Mouse (Mus musculus): ENCODE measurements around the gene Disc1. TPM values are rescaled to one million over a fixed set of nuclear protein-coding genes. Genes with fewer than 3 reads are reported as not detected.

The Disc1 gene
- polyA plus RNA-seq, 1 experiment = 0.28 TPM

GRCm38 (mm10) chr8:125066913-125067595, 13.1 kb downstream of the Disc1 start:
- Histone ChIP-seq H3K4me1 (ENCODE audit: control insufficient read depth, insufficient read depth, insufficient read length, low read length) (peaks cover 7% of the 10 kb centered on the region; the same call in 1 of the 2 replicates), H3K27me3 (ENCODE audit: control insufficient read depth, insufficient read depth, low read length) (no peaks in the 10 kb centered on the region), H3K36me3 (ENCODE audit: control insufficient read depth, insufficient read depth, low read length) (no peaks in the 10 kb centered on the region), H3K27ac (ENCODE audit: insufficient read depth, low read depth, low read length) (peak overlapping the region; percentile 77), H3K4me3 (ENCODE audit: low read depth, low read length) (peak overlapping the region; percentile 28)
- TF ChIP-seq CTCF (IDR thresholded peaks at IDR 0.05; ENCODE audit: extremely low read depth, insufficient read length, insufficient replicate concordance, low read depth, low read length) (peak; percentile 50; the same call in 1 of the 2 replicates), POLR2A (IDR thresholded peaks at IDR 0.05; ENCODE audit: low read depth, low read length) (no peak)
- 23% methylated on average over 12 of the region's 12 CpGs for WGBS

- H3K27ac ChIP-seq (ENCODE audit: insufficient read depth, low read depth, low read length) = peak overlapping the region; percentile 77
- TF ChIP-seq POLR2A (IDR thresholded peaks at IDR 0.05; ENCODE audit: low read depth, low read length) (no peak), CTCF (IDR thresholded peaks at IDR 0.05; ENCODE audit: extremely low read depth, insufficient read length, insufficient replicate concordance, low read depth, low read length) (no peak)
- 60% methylated on average over 9 of the region's 9 CpGs for WGBS
- no peaks in the 10 kb centered on the region for H3K27me3 ChIP-seq (ENCODE audit: control insufficient read depth, insufficient read depth, low read length)
- H3K4me3 ChIP-seq (ENCODE audit: low read depth, low read length) = 0 out of 2 replicates have a peak overlapping the region, but pooled peaks have one; percentile 28
- H3K36me3 ChIP-seq (ENCODE audit: control insufficient read depth, insufficient read depth, low read length) = no peaks in the 10 kb centered on the region
- H3K4me1 ChIP-seq (ENCODE audit: control insufficient read depth, insufficient read depth, insufficient read length, low read length) = peaks cover 7% of the 10 kb centered on the region; the same call in 1 of the 2 replicates
Measured at GRCm38 (mm10) chr8:125067596-125067960, 13.6 kb downstream of the Disc1 start.

GRCm38 (mm10) chr8:125068146-125068905, 14.3 kb downstream of the Disc1 start:
- Histone ChIP-seq H3K4me1 (ENCODE audit: control insufficient read depth, insufficient read depth, insufficient read length, low read length) (peaks cover 7% of the 10 kb centered on the region; the same call in 1 of the 2 replicates), H3K27ac (ENCODE audit: insufficient read depth, low read depth, low read length) (peak overlapping the region; percentile 77), H3K27me3 (ENCODE audit: control insufficient read depth, insufficient read depth, low read length) (no peaks in the 10 kb centered on the region), H3K4me3 (ENCODE audit: low read depth, low read length) (no peak overlapping the region), H3K36me3 (ENCODE audit: control insufficient read depth, insufficient read depth, low read length) (no peaks in the 10 kb centered on the region)
- no peak for TF ChIP-seq POLR2A (IDR thresholded peaks at IDR 0.05; ENCODE audit: low read depth, low read length)
- no peak for TF ChIP-seq CTCF (IDR thresholded peaks at IDR 0.05; ENCODE audit: extremely low read depth, insufficient read length, insufficient replicate concordance, low read depth, low read length)
- 78% methylated on average over 6 of the region's 6 CpGs for WGBS

- Histone ChIP-seq H3K4me3 (ENCODE audit: low read depth, low read length) (no peak overlapping the region), H3K36me3 (ENCODE audit: control insufficient read depth, insufficient read depth, low read length) (no peaks in the 10 kb centered on the region), H3K27me3 (ENCODE audit: control insufficient read depth, insufficient read depth, low read length) (no peaks in the 10 kb centered on the region), H3K27ac (ENCODE audit: insufficient read depth, low read depth, low read length) (no peak overlapping the region), H3K4me1 (ENCODE audit: control insufficient read depth, insufficient read depth, insufficient read length, low read length) (peaks cover 7% of the 10 kb centered on the region; the same call in 1 of the 2 replicates)
- TF ChIP-seq POLR2A (IDR thresholded peaks at IDR 0.05; ENCODE audit: low read depth, low read length) = no peak
- TF ChIP-seq CTCF (IDR thresholded peaks at IDR 0.05; ENCODE audit: extremely low read depth, insufficient read length, insufficient replicate concordance, low read depth, low read length) = no peak
- WGBS = 75% methylated on average over 7 of the region's 7 CpGs
Measured at GRCm38 (mm10) chr8:125069304-125069703, 15.3 kb downstream of the Disc1 start.

- WGBS = 74% methylated on average over 6 of the region's 6 CpGs
Measured at GRCm38 (mm10) chr8:125069733-125070132, 15.7 kb downstream of the Disc1 start.

GRCm38 (mm10) chr8:125074141-125074540, 20.1 kb downstream of the Disc1 start:
- WGBS = 84% methylated on average over 10 of the region's 10 CpGs
- no peak overlapping the region for H3K4me3 ChIP-seq (ENCODE audit: low read depth, low read length)
- H3K4me1 ChIP-seq (ENCODE audit: control insufficient read depth, insufficient read depth, insufficient read length, low read length) = peaks cover 10% of the 10 kb centered on the region; the same call in 1 of the 2 replicates
- no peaks in the 10 kb centered on the region for H3K27me3 ChIP-seq (ENCODE audit: control insufficient read depth, insufficient read depth, low read length)
- TF ChIP-seq POLR2A (IDR thresholded peaks at IDR 0.05; ENCODE audit: low read depth, low read length) (no peak), CTCF (IDR thresholded peaks at IDR 0.05; ENCODE audit: extremely low read depth, insufficient read length, insufficient replicate concordance, low read depth, low read length) (no peak)
- H3K36me3 ChIP-seq (ENCODE audit: control insufficient read depth, insufficient read depth, low read length) = no peaks in the 10 kb centered on the region
- H3K27ac ChIP-seq (ENCODE audit: insufficient read depth, low read depth, low read length) = no peak overlapping the region

More at GRCm38 (mm10) chr8:125069733-125070132, 15.7 kb downstream of the Disc1 start:
- Histone ChIP-seq H3K27ac (ENCODE audit: insufficient read depth, low read depth, low read length) (no peak overlapping the region), H3K27me3 (ENCODE audit: control insufficient read depth, insufficient read depth, low read length) (no peaks in the 10 kb centered on the region), H3K4me1 (ENCODE audit: control insufficient read depth, insufficient read depth, insufficient read length, low read length) (peaks cover 7% of the 10 kb centered on the region; the same call in 1 of the 2 replicates), H3K36me3 (ENCODE audit: control insufficient read depth, insufficient read depth, low read length) (no peaks in the 10 kb centered on the region), H3K4me3 (ENCODE audit: low read depth, low read length) (no peak overlapping the region)
- TF ChIP-seq CTCF (IDR thresholded peaks at IDR 0.05; ENCODE audit: extremely low read depth, insufficient read length, insufficient replicate concordance, low read depth, low read length) (no peak), POLR2A (IDR thresholded peaks at IDR 0.05; ENCODE audit: low read depth, low read length) (no peak)

GRCm38 (mm10) chr8:125074581-125074980, 20.6 kb downstream of the Disc1 start:
- H3K4me1 ChIP-seq (ENCODE audit: control insufficient read depth, insufficient read depth, insufficient read length, low read length) = peaks cover 13% of the 10 kb centered on the region; the same call in 1 of the 2 replicates
- H3K27ac ChIP-seq (ENCODE audit: insufficient read depth, low read depth, low read length) = no peak overlapping the region
- no peaks in the 10 kb centered on the region for H3K27me3 ChIP-seq (ENCODE audit: control insufficient read depth, insufficient read depth, low read length)
- TF ChIP-seq CTCF (IDR thresholded peaks at IDR 0.05; ENCODE audit: extremely low read depth, insufficient read length, insufficient replicate concordance, low read depth, low read length) = no peak
- no peak for TF ChIP-seq POLR2A (IDR thresholded peaks at IDR 0.05; ENCODE audit: low read depth, low read length)
- WGBS = 92% methylated on average over 2 of the region's 2 CpGs
- H3K4me3 ChIP-seq (ENCODE audit: low read depth, low read length) = no peak overlapping the region
- no peaks in the 10 kb centered on the region for H3K36me3 ChIP-seq (ENCODE audit: control insufficient read depth, insufficient read depth, low read length)

All from small intestine, adult 2 months (tissue).